Mouse (Mus musculus): ENCODE measurements around the gene Abcc6.

GRCm38 (mm10) chr7:45992470-45992869 is 37.6 kb downstream of the Abcc6 start:
- TF ChIP-seq CTCF (conservative IDR thresholded peaks at IDR 0.05; ENCODE audit: low read length) (no peak), NANOG (IDR thresholded peaks at IDR 0.05; ENCODE audit: borderline replicate concordance, low read length) (no peak)
